Mouse (Mus musculus) bone marrow macrophage, adult 2 months (primary cell): ENCODE measurements around the gene Gria3. TPM values are rescaled to one million over a fixed set of nuclear protein-coding genes. Genes with fewer than 3 reads are reported as not detected.

Experiments
- H3K27ac ChIP-seq: 2 replicates; pipeline ENCODE4 v1.5.1; 2012; ENCODE audit warnings: low read depth, low read length; ENCODE audit not compliant: insufficient read depth
- H3K4me1 ChIP-seq: 2 replicates; pipeline ENCODE4 v1.6.1; 2012; ENCODE audit warnings: low read length; ENCODE audit not compliant: control insufficient read depth, insufficient read depth
- H3K4me3 ChIP-seq: 2 replicates; pipeline ENCODE4 v1.5.1; 2012; ENCODE audit warnings: mild to moderate bottlenecking, low read length, moderate library complexity; ENCODE audit not compliant: insufficient read depth
- CTCF ChIP-seq: IDR thresholded peaks from 2 replicates; pipeline ENCODE4 v1.5.1; 2012; ENCODE audit warnings: low read depth, mild to moderate bottlenecking, low read length, moderate library complexity
- POLR2A ChIP-seq: IDR thresholded peaks from 2 replicates; pipeline ENCODE4 v1.6.1; 2012; ENCODE audit warnings: mild to moderate bottlenecking, low read depth, low read length, borderline replicate concordance
- polyA plus RNA-seq: library from polyadenylated mRNA; stranded (reverse); fragments of >200 nt; gene quantifications from 2 replicates; pipeline ENCODE4 v1.2.4, GENCODE M21; 2012; ENCODE audit not compliant: missing spikeins, insufficient read depth, insufficient read length

The Gria3 gene
- polyA plus RNA-seq, 1 experiment = 0.39 TPM

DNA sequence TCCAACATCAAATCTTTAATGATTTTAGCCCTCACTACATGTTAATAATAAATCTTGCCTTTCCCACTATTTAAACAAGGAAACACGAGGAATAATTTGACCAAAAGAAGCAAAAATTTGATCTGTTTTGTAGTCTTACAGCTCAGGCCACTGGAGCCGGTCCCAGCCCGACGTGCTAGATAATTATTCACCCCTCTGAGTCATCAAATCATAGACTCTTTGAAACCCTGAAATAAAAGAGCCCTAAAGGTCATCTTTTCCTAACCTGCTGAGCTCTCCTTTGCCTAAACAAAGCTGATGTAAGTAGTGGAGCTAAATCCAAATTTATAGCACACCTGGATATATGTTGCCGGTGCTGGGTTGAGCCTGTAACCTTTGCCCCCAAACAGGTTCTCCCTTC, 27.4 kb downstream of the Gria3 start:
- no peak overlapping the region for H3K4me3 ChIP-seq

DNA sequence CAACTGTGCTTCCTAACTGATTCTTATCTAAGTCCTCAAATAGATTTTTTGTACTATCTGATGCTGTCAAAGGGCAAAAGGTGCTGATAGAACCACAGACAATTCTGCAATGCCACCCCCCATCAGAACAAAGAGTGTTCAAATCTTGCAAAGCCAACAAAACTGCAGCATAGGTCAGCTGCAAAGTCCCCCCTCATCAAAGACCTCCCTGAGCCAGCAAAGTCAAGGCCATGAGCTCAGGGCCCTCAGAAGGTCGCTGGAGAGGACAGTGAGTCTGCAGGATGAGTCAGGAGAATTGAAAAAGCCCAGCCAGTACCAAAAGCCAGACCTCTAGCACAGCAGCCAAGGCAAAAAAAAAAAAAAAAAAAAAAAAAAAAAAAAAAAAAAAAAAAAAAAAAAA, 34.9 kb downstream of the Gria3 start:
- no peak for TF ChIP-seq POLR2A
- no peak for TF ChIP-seq CTCF
- Histone ChIP-seq H3K4me3 (no peak overlapping the region), H3K4me1 (no peaks in the 10 kb centered on the region), H3K27ac (no peak overlapping the region)

More for the DNA sequence above, 27.4 kb downstream of the Gria3 start:
- Histone ChIP-seq H3K27ac (no peak overlapping the region), H3K4me1 (no peaks in the 10 kb centered on the region)
- TF ChIP-seq POLR2A (no peak), CTCF (no peak)

DNA sequence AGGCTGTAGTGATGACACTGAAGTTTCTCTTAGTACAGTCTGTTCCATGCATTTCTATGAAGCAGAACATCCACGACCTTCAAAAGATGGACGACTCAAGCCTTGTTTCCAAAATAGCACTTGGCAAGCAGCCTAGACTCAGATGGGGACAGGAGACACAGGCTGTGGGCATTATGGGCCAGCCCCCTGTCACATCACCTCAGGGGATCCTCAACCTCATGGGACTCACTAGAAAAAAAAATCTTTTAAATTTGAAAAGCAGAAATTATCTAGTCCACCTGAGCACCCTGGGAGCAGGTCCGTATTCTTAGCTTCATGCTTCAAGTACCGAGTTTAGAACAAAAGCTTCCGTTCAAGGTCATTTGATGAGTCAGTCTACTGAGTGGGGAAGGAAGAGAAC, 38.2 kb downstream of the Gria3 start:
- no peak overlapping the region for H3K27ac ChIP-seq
- TF ChIP-seq POLR2A (no peak), CTCF (no peak)
- H3K4me3 ChIP-seq = no peak overlapping the region
- H3K4me1 ChIP-seq = no peaks in the 10 kb centered on the region

DNA sequence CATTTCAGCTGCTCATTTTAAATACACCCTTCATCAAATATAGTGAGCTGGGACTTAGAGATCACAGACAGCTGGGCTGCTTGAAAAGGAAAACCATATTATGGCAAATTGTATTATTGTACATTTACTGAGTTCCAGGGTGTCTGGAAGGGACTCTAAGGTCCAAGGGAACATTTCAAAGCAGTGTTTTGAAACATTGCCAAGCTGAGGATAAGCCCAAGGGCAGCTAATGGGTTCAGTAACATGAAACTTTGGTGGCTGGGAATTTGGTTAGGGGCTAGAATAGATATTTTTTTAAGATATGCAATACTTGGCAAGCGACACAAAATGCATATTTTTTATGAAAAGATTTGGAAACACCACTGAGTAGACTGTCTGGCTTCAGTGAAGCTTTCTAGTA, 48.2 kb downstream of the Gria3 start:
- TF ChIP-seq CTCF (no peak), POLR2A (no peak)
- Histone ChIP-seq H3K4me3 (no peak overlapping the region), H3K4me1 (no peaks in the 10 kb centered on the region), H3K27ac (no peak overlapping the region)

DNA sequence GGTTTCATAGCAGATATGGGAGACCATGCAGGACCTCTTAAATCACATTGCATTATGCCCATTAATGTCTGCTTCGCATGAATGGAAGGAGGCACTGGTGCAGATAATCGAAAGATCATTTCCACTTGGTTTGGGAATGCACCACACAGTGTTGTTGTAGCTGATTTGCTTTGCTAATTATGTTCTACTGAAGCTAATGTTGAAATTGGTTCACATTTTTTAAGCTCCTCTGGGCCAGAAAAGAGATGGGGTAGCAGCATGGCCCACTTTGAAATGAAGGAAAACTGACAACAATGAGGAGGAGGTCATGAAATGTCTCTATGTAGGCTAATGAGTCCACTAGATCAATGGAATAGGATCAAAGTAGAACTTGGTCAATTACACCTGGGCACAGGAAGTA, 76.8 kb downstream of the Gria3 start:
- no peaks in the 10 kb centered on the region for H3K4me1 ChIP-seq

DNA sequence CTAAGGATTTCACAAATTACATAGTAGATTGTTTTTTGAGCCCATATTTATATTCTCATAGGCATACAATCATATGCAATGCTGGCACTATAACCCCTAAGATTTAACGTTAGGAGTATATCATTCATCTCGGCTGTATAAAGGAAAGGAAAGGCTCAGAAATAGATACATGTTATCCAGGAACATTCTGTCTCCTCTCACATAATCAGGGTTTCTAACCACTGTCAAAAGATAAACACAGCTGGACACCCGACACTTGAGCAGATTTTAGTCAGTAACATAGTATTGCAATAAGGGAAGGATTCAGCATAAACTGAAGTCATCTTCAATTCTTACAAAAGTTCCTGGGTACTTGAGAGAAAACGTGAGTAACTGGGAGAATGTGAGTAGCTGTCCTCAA, 95.9 kb downstream of the Gria3 start:
- H3K27ac ChIP-seq = no peak overlapping the region
- no peak overlapping the region for H3K4me3 ChIP-seq
- no peak for TF ChIP-seq CTCF
- TF ChIP-seq POLR2A = no peak
- H3K4me1 ChIP-seq = no peaks in the 10 kb centered on the region

More for the DNA sequence above, 76.8 kb downstream of the Gria3 start:
- H3K4me3 ChIP-seq = no peak overlapping the region
- no peak overlapping the region for H3K27ac ChIP-seq
- TF ChIP-seq POLR2A (no peak), CTCF (no peak)

DNA sequence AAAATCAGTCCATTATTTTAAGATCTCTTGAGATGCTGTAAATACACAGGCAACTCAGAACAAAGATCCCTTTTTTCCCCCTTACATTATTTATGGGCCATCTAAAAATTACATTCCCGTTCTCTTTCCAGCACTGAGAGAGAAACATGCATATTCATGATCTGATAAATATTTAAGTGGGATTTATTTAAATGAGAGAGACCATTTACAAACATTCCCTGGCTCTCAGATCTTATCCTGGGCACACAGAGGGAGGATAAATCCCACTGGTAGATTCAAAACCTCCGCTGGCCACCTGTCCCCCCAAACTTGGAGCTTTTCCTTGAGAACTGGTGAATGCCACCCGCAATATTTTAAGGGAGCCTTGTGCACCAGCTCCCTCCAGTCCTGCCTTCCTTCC, 104.7 kb downstream of the Gria3 start:
- no peak for TF ChIP-seq CTCF
- TF ChIP-seq POLR2A = no peak
- H3K4me3 ChIP-seq = no peak overlapping the region
- no peak overlapping the region for H3K27ac ChIP-seq

DNA sequence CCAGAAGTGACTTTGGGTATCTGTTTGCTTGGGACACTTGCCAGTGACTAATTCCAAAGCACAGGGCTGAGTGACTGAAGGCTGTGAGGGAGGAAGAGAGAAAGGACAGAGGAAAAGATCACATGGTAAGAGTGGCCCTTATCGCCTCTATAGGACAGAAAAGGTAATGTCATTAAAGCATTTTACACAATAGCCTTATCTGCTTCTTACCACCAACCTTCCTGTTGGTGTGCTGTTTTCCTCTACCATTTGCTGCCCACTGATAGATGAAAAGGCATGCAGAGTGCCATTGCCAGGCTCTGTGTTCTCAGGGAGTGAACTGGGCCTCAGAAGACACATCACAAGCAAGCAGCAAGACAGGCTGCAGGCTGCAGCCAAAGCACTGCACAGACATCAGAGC, 107.3 kb downstream of the Gria3 start:
- Histone ChIP-seq H3K4me1 (no peaks in the 10 kb centered on the region), H3K27ac (no peak overlapping the region), H3K4me3 (no peak overlapping the region)
- TF ChIP-seq CTCF (no peak), POLR2A (no peak)

More for the DNA sequence above, 104.7 kb downstream of the Gria3 start:
- H3K4me1 ChIP-seq = no peaks in the 10 kb centered on the region

DNA sequence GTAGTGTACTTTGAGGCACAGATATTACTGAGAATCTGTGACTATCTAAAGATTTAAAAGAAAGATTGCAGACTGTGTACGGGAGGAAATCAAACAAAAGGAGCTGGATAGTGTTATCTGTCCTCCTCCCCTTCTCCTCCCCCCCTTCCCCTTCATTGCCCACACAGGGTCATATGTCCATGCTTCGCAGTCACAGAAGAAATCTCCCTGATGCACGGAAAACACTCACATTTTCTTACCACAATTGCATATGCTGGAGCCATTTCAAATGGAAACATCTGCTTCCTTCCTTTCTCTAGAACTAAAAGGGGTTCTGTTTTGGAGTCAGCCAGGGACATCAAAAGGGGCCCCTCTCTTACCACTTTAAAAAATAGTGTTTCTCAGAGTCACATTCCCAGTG, 114.3 kb downstream of the Gria3 start:
- TF ChIP-seq POLR2A (no peak), CTCF (no peak)
- Histone ChIP-seq H3K27ac (no peak overlapping the region), H3K4me1 (no peaks in the 10 kb centered on the region), H3K4me3 (no peak overlapping the region)

DNA sequence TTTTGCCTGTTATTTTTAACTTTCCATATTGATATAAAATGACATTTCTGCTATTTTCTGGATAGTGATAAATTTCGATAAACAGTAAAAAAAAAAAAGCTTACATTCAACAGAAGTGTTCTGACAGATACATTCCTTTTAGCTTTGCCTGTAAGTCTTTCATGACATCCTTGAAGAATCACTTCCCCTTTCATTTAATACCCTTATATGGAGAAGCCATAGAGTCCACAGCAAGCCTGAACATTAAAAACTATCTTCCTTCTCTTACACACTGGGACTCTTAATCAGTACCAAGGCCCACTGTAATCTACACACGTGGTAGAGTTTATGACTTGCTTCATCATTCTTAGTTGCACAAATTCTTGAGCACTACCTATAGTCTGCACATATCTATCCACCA, 131.9 kb downstream of the Gria3 start:
- Histone ChIP-seq H3K4me1 (no peaks in the 10 kb centered on the region), H3K27ac (no peak overlapping the region), H3K4me3 (no peak overlapping the region)
- TF ChIP-seq CTCF = no peak
- no peak for TF ChIP-seq POLR2A

DNA sequence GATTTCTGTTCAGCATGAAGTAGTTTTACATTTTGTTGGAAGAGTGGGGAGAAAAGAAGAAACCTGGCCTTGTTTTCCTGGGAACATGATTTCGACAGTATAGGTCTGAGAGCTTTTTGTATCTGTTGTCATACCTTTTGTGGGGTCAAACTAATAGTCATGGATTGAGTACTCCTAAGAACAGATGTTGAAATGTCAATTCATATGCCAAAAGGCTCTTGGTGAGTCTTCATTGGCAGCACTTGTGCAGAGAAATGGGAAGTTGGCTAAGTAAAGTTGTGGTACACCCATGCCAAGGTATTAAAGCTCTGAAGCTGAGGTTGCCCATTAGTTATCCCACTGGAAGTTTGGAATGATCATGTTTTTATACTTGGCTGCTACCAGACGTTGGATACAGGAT, 135.2 kb downstream of the Gria3 start:
- Histone ChIP-seq H3K4me1 (no peaks in the 10 kb centered on the region), H3K27ac (no peak overlapping the region), H3K4me3 (no peak overlapping the region)
- TF ChIP-seq CTCF = no peak
- no peak for TF ChIP-seq POLR2A

DNA sequence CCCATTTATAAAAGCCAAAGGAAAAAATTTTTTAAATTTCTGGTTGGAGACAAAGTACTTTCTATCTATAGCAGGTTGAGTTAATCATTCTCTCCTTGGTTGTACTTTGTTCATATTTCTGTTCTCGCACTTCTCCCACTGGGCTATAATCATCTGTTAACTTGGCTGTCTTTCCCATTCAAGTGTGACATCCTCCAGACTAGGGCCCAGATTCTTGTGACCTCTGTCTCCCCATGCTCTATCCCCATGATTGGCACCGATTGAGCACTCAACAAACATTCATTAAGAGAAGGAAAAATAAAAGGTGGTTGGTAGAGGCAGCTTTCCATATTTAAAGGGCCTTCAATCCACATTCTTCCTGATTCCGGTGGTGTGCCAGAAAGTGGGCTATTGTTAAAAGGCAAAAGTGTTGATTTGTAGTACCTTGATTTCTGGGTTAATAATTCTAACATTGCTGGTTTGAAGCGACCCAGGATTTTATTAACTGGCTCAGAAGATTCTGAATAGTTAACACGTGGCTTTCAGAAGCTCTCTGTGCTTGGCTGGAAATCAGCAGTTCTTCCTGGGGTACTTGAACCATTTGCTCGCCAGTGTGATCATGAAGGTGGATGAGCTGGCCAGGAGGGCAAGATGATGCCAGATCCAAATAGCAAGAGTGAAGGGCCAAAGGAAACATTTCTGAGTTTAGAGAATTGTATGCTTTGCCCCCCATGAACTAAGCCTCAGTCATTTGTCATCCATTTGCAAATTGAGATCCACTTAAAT, 161.8 kb downstream of the Gria3 start:
- no peak overlapping the region for H3K27ac ChIP-seq
- no peak for TF ChIP-seq POLR2A
- no peak for TF ChIP-seq CTCF
- no peak overlapping the region for H3K4me3 ChIP-seq
- no peaks in the 10 kb centered on the region for H3K4me1 ChIP-seq
